Mouse (Mus musculus): Measurements from ENCODE around the gene Cant1.

Gene Cant1

GRCm38 (mm10) chr11:118374506-118374905 lies 44.4 kb downstream of the Cant1 start:
- no peak for DNase-seq (ENCODE audit: low spot score in 2 of 2)

DNA sequence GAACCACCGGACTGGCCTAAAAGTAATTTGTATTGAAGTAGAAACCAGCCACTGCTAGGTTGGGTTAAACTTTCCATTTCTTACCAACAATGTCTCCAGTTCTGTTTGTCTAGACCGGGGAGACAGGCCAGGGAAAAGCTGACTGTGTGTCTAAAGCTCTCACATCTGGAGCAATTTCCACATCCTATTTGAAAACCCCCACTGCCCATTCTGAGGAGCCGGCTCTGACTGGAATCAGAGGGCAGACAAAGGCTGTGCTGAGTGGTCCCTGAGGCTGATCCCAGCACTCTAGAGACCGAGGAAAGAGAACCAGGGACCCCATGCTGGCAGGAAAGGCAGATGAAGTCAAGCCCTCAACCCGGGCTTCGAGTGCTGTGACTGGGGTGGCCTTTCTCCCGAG lies 46.2 kb downstream of the Cant1 start:
- no peak for DNase-seq (ENCODE audit: low spot score in 2 of 2)

DNA sequence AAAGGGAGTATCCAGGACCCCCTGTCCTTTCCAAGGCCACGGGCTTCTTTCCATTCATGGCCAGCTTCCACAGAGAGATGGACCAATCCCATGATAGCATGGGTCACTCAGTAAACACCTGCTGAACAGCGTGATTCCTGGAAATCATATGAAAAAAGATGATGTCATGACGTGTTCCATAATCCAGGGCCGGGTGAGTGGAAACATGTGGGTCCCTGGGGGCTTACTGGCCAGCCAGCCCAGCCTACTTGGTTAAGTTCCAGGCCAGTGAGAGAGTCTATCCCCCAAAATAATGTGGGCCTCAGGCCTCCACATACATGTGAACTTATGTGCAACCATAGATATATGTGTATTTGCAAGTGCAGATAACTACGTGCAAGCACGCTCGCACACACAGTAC lies 47.0 kb downstream of the Cant1 start:
- DNase-seq (ENCODE audit: low spot score in 2 of 2): no peak

- DNase-seq (ENCODE audit: low spot score in 2 of 2): no peak
Observed at GRCm38 (mm10) chr11:118369657-118370056, 49.2 kb downstream of the Cant1 start.

GRCm38 (mm10) chr11:118369251-118369650 lies 49.6 kb downstream of the Cant1 start:
- DNase-seq (ENCODE audit: low spot score in 2 of 2): no peak

DNA sequence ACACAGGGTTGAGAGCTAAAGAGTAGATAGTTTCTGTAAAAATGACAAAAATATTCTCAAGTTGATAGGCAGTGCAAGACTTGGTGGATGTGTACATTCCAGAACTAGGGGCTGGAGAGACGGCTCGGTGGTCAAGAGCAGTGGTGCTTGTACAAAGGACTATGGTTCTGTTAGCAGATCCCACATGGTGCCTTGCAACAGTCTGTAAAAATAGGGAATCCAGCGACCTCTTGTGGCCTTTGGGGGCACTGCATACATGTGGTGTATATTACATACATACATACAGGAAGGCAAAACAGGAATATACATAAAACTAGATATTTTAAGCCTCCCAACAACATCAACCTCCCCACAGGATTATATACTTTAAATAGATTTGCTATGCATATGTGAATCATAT lies 50.6 kb downstream of the Cant1 start:
- DNase-seq (ENCODE audit: low spot score in 2 of 2): no peak

DNA sequence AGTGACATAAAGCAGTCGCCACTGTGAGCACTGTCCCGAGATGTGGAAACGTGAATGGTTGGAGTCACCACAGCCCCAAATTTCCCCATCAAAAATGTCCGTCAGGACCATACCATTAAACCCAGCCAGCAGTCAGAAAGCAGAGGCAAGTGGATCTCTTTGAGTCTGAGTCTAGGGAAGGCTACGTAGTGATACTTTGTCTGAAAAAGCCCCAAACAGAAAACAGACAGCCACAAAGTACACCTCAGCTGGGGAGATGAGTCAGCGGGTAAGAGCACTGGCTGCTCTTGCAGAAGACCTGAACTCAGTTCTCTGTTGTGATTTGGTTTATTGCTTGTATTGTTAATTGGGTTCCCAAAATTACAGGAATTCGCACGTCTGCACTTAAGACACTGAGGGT lies 52.3 kb downstream of the Cant1 start:
- no peak for DNase-seq (ENCODE audit: low spot score in 2 of 2)

DNA sequence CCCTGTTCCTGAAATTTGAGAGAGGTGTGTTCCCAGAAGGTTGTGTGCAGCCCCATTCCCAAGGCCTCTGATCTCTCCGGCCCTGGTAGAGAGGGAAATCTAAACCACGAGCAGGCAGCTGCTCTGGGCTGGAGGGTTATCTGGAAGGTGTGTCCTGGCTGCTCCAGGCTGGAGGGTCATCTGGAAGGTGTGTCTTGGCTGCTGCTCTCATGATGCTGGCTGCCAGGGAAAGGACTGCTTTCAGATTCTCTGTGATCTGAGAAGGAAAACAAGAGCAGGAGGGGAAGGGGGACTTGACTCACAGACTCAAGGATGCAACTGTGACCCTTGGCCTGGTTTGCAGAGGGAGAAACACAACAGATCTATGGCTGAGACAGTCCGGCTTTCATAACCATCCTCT lies 52.8 kb downstream of the Cant1 start:
- DNase-seq (ENCODE audit: low spot score in 2 of 2): no peak

- DNase-seq (ENCODE audit: low spot score in 2 of 2): no peak
Observed at GRCm38 (mm10) chr11:118365171-118365570, 53.7 kb downstream of the Cant1 start.

- no peak for DNase-seq (ENCODE audit: low spot score in 2 of 2)
Observed at GRCm38 (mm10) chr11:118364021-118364420, 54.9 kb downstream of the Cant1 start.

DNA sequence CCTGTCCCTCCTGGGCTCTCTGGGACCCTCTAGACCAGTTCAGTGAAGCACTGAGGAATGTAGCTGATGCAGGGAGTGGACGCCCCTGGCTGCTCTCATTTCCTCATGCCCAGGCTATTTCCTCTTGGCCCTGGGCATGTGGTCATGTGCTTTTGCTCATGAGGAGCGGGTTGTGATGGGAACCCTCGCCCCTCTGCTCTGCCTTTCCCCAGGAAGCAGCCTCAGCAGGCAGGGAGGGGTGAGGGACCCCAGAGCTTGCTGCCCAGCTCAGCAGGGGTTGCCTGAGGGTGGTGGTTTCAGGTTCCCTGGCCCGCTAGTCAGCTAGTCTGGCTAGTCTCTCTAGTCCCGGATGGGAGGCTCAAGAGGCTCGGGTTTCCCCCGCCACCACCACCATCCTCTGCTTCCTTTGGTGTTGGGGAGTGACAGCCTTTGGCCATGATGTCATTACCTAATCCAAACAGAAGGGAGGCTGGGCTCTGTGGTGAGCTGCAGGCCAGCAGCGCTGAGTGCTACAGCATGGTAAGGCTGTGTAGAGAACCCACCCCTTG lies 55.8 kb downstream of the Cant1 start:
- no peak for DNase-seq (ENCODE audit: low spot score in 2 of 2)

DNA sequence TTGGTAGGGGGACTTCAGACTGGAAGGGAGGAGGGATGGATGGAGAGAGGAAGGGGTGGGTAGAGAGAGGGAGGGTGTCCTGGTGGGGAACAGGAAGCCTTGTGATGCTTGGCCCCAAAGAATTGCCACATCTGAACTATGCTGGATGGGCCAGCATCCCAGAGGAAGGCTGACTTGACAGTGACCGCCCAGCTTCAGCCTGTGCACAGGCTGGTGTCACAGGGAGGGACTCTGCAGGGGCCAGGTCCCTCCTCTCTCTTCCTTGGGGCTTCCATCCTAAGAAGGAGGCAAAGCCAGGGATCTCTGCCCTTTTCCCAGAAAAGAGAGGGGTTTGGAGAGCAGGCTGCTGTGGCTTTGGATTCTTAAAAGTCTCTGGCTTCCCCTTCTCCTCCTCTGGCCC lies 56.4 kb downstream of the Cant1 start:
- no peak for DNase-seq (ENCODE audit: low spot score in 2 of 2)

- no peak for DNase-seq (ENCODE audit: low spot score in 2 of 2)
Observed at GRCm38 (mm10) chr11:118360907-118361341, 58.0 kb downstream of the Cant1 start.

DNA sequence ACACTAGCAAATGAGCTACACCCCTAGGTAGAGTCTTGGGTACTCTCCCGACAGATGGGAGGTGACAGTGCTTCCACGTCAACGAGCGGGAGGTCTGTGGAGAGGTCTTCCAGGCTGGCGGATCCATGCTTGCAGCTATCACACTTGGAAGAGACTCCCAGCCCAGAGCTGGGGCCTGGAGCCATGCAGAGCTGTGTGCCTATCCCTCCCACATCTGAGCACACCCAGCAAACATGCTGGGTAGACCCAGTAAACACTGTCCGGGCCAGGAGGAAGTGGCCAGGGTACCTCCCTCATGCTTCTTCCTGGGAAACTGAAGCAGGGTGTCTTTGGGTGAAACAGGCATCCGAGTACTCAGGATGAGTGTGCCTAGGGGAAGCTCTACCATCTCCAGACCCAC lies 58.4 kb downstream of the Cant1 start:
- DNase-seq (ENCODE audit: low spot score in 2 of 2): no peak

Measured in frontal cortex, postnatal 25 days (tissue).